ENCODE assay signal across 28 mouse cellular contexts in the genomic region with DNA sequence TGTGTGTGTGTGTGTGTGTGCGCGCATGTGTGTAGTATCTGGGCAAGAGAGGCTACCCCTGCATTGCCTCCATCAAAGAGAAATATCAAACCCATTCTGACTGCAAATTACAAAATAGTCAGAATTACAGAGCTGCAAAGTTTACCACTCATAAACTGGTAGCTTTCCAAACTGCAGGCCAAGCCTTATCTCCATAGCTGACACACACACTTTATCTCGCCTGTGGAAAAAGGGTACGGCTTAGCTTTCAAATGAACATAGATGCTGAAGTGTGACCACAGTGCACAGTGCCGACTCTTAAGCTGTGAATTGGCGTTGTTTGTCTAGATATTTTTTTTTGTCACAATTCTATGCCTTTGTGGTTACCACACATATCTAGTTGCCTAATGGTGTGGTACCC.
DNase-seq lines count a peak whose midpoint lies in the region; ATAC-seq lines count a peak whose summit lies in the region.
"Had no signal": no experiment of that assay in that cellular context is flagged by ENCODE, and none has a peak within 500 bp of the region (broad histone marks: within the 10 kb centered on the region; RNA-seq: fewer than 3 reads in every experiment).

No protein-coding gene starts in this region.

- H3K27ac ChIP-seq in heart, embryonic 10.5 days: peak overlapping the region; percentile 79; the same call in 1 of the 2 replicates
- peak overlapping the region; percentile 74; the same call in 1 of the 2 replicates for H3K27ac ChIP-seq in limb, embryonic 15.5 days
- no peak overlapping the region; the same call in 1 of the 2 replicates for H3K27ac ChIP-seq in limb, embryonic 10.5 days
- H3K27ac ChIP-seq: forebrain, embryonic 15.5 days; heart, adult 2 months; hindbrain, embryonic 13.5 days; kidney, postnatal 0 days; macrophage; midbrain, embryonic 12.5 days; neural tube, embryonic 13.5 days had no signal

- H3K9me3 ChIP-seq in heart, embryonic 10.5 days: no peaks in the 10 kb centered on the region
- H3K9me3 ChIP-seq in limb, embryonic 15.5 days: no peaks in the 10 kb centered on the region
- no peaks in the 10 kb centered on the region for H3K9me3 ChIP-seq in limb, embryonic 10.5 days (replicated peaks)
- H3K9me3 ChIP-seq: forebrain, embryonic 15.5 days; hindbrain, embryonic 13.5 days; midbrain, embryonic 12.5 days; neural tube, embryonic 13.5 days had no signal

- H3K4me1 ChIP-seq in heart, embryonic 10.5 days: peaks cover 35% of the 10 kb centered on the region
- H3K4me1 ChIP-seq in limb, embryonic 15.5 days: peaks cover 38% of the 10 kb centered on the region
- peaks cover 12% of the 10 kb centered on the region; the same call in 1 of the 2 replicates for H3K4me1 ChIP-seq in limb, embryonic 10.5 days
- H3K4me1 ChIP-seq: forebrain, embryonic 15.5 days; hindbrain, embryonic 13.5 days; midbrain, embryonic 12.5 days; neural tube, embryonic 13.5 days had no signal

- no peak overlapping the region for H3K4me3 ChIP-seq in heart, embryonic 10.5 days
- H3K4me3 ChIP-seq in limb, embryonic 15.5 days: no peak overlapping the region
- no peak overlapping the region for H3K4me3 ChIP-seq in limb, embryonic 10.5 days
- H3K4me3 ChIP-seq: forebrain, embryonic 15.5 days; heart, adult 2 months; hindbrain, embryonic 13.5 days; midbrain, embryonic 12.5 days; neural tube, embryonic 13.5 days had no signal

- intact Hi-C loops in heart, postnatal 36 days (cut with DNase I): no loop called here

- no peak for ATAC-seq in limb, embryonic 15.5 days (ENCODE audit: insufficient number of reproducible peaks, low FRiP score, low TSS enrichment, low read depth)
- ATAC-seq in megakaryocyte-erythroid progenitor cell, adult 5-6 weeks (replicated peaks; ENCODE audit: low FRiP score, low TSS enrichment, poor library complexity, severe bottlenecking): peak; percentile 61; the same call in 1 of the 2 replicates
- ATAC-seq: CD4-positive, CD25-positive, alpha-beta regulatory T cell, adult 4 months; forebrain, embryonic 15.5 days; intestine, embryonic 16.5 days; liver, postnatal 0 days had no signal

- no peak overlapping the region for H3K9ac ChIP-seq in limb, embryonic 15.5 days
- H3K9ac ChIP-seq: forebrain, embryonic 15.5 days; hindbrain, embryonic 13.5 days; liver, postnatal 0 days; midbrain, embryonic 12.5 days; neural tube, embryonic 13.5 days had no signal

- H3K4me2 ChIP-seq in limb, embryonic 15.5 days: no peak overlapping the region
- H3K4me2 ChIP-seq: forebrain, embryonic 15.5 days; hindbrain, embryonic 13.5 days; liver, embryonic 11.5 days; midbrain, embryonic 12.5 days; neural tube, embryonic 13.5 days had no signal

- WGBS in heart, embryonic 10.5 days: 62% methylated on average over 6 of the region's 6 CpGs
- WGBS in limb, embryonic 15.5 days: 94% methylated on average over 6 of the region's 6 CpGs
- 92% methylated on average over 6 of the region's 6 CpGs for WGBS in limb, embryonic 10.5 days

- peak; percentile 65 for DNase-seq in heart, embryonic 10.5 days (ENCODE audit: low spot score)
- no peak for DNase-seq in heart, postnatal 36 days
- DNase-seq in limb, embryonic 10.5 days (ENCODE audit: low spot score): no peak
- peak; percentile 56 for DNase-seq in NIH3T3 (ENCODE audit: low read depth)
- DNase-seq in kidney, postnatal 25 days: no peak
- DNase-seq: cerebellum, adult 18-20 months; cerebellum, postnatal 10 days; gastrocnemius, postnatal 25 days; heart, adult 2 months; heart, postnatal 4 days; kidney, adult 8-10 months; layer of hippocampus, postnatal 36 days; liver, postnatal 0 days; lung, postnatal 10 days; right cerebral cortex, postnatal 4 days; thymus, adult 2 months; thymus, postnatal 36 days had no signal

- H3K27me3 ChIP-seq in heart, embryonic 10.5 days (ENCODE audit: insufficient read depth, poor library complexity, severe bottlenecking): no peaks in the 10 kb centered on the region
- H3K27me3 ChIP-seq in limb, embryonic 15.5 days: no peaks in the 10 kb centered on the region
- no peaks in the 10 kb centered on the region for H3K27me3 ChIP-seq in limb, embryonic 10.5 days (ENCODE audit: low read depth, poor library complexity, severe bottlenecking)
- H3K27me3 ChIP-seq: forebrain, embryonic 15.5 days; hindbrain, embryonic 13.5 days; midbrain, embryonic 12.5 days; neural tube, embryonic 13.5 days had no signal

- H3K36me3 ChIP-seq in heart, embryonic 10.5 days: no peaks in the 10 kb centered on the region
- H3K36me3 ChIP-seq in limb, embryonic 15.5 days: no peaks in the 10 kb centered on the region
- no peaks in the 10 kb centered on the region for H3K36me3 ChIP-seq in limb, embryonic 10.5 days
- H3K36me3 ChIP-seq: forebrain, embryonic 15.5 days; hindbrain, embryonic 13.5 days; midbrain, embryonic 12.5 days; neural tube, embryonic 13.5 days had no signal

Comparison
In these comparisons a context has a peak if more than half of its experiments do, and no peak if none do; other contexts are left out.
1. DNase-seq: peak in heart, embryonic 10.5 days (single experiment) and NIH3T3 (single experiment); none in heart, postnatal 36 days (0 of 2), limb, embryonic 10.5 days (single experiment) and kidney, postnatal 25 days (0 of 2).